Mouse (Mus musculus) lung, postnatal 0 days (tissue): ENCODE data around the gene Cep250. TPM values are rescaled to one million over a fixed set of nuclear protein-coding genes. Genes with fewer than 3 reads are reported as not detected.
"Not testable (repeated sequence)": the region's sequence is repeated elsewhere in the genome, so short reads cannot be mapped to it uniquely, and the experiment has no call there.

Source experiments
- ATAC-seq: fragments of 200-750 bp; cut with Nextera tagmentation; 2 replicates; pipeline ENCODE4 v1.8.0; 2017; ENCODE audit warnings: moderate library complexity
- DNase-seq: peaks from one replicate; pipeline ENCODE4 v3.0.0-alpha.2; 2016; ENCODE audit warnings: low spot score
- H3K27ac ChIP-seq: fragments of 300-500 bp; sonication (generic); 2 replicates; pipeline ENCODE4 v1.5.1; 2014; ENCODE audit warnings: antibody characterized with exemption, mild to moderate bottlenecking, low read length, mixed read lengths
- H3K27me3 ChIP-seq: fragments of 300-500 bp; sonication (generic); replicated peaks from 2 replicates; pipeline ENCODE4 v1.6.1; 2014; ENCODE audit warnings: low read length, mixed read lengths; ENCODE audit not compliant: insufficient read depth
- H3K36me3 ChIP-seq: fragments of 300-500 bp; sonication (generic); 2 replicates; pipeline ENCODE4 v1.6.1; 2014; ENCODE audit warnings: low read length, mixed read lengths; ENCODE audit not compliant: insufficient read depth
- H3K4me1 ChIP-seq: fragments of 300-500 bp; sonication (generic); 2 replicates; pipeline ENCODE4 v1.6.1; 2014; ENCODE audit warnings: antibody characterized with exemption, low read depth, low read length, mixed read lengths; ENCODE audit not compliant: insufficient read depth
- H3K4me2 ChIP-seq: fragments of 300-500 bp; sonication (generic); replicated peaks from 2 replicates; pipeline ENCODE4 v1.6.1; 2014; ENCODE audit warnings: low read depth, mild to moderate bottlenecking, low read length, moderate library complexity, mixed read lengths
- H3K4me3 ChIP-seq: fragments of 300-500 bp; sonication (generic); 2 replicates; pipeline ENCODE4 v1.5.1; 2014; ENCODE audit warnings: low read depth, low read length
- H3K9ac ChIP-seq: fragments of 300-500 bp; sonication (generic); replicated peaks from 2 replicates; pipeline ENCODE4 v1.6.1; 2014; ENCODE audit warnings: low read depth, mild to moderate bottlenecking
- H3K9me3 ChIP-seq: fragments of 300-500 bp; sonication (generic); 2 replicates; pipeline ENCODE4 v1.6.1; 2016; ENCODE audit warnings: low read length, mixed read lengths
- CTCF ChIP-seq: IDR thresholded peaks from 2 replicates; pipeline ENCODE4 v1.5.1; 2016; ENCODE audit warnings: antibody characterized with exemption, mild to moderate bottlenecking
- EP300 ChIP-seq: IDR thresholded peaks from 2 replicates; pipeline ENCODE4 v1.6.1; 2016; ENCODE audit warnings: antibody characterized with exemption, mild to moderate bottlenecking, control low read depth
- WGBS: fragments of 180-500 bp; shearing (Covaris S2); extraction: QIAGEN DNeasy Blood & Tissue Kit; methylation state at CpG from one replicate; pipeline ENCODE4 v1.1.7; 2014; 5-methylcytosine and 5-hydroxymethylcytosine counted together
- polyA plus RNA-seq: library from polyadenylated mRNA; unstranded; fragments of >200 nt; fragmentation: Nextera tagmentation; extraction: Ambion mirVana; gene quantifications from 2 replicates; pipeline ENCODE4 v1.2.1, GENCODE M21; 2015

The Cep250 gene
- polyA plus RNA-seq = 6.6 and 7.4 TPM in 2 replicates

DNA sequence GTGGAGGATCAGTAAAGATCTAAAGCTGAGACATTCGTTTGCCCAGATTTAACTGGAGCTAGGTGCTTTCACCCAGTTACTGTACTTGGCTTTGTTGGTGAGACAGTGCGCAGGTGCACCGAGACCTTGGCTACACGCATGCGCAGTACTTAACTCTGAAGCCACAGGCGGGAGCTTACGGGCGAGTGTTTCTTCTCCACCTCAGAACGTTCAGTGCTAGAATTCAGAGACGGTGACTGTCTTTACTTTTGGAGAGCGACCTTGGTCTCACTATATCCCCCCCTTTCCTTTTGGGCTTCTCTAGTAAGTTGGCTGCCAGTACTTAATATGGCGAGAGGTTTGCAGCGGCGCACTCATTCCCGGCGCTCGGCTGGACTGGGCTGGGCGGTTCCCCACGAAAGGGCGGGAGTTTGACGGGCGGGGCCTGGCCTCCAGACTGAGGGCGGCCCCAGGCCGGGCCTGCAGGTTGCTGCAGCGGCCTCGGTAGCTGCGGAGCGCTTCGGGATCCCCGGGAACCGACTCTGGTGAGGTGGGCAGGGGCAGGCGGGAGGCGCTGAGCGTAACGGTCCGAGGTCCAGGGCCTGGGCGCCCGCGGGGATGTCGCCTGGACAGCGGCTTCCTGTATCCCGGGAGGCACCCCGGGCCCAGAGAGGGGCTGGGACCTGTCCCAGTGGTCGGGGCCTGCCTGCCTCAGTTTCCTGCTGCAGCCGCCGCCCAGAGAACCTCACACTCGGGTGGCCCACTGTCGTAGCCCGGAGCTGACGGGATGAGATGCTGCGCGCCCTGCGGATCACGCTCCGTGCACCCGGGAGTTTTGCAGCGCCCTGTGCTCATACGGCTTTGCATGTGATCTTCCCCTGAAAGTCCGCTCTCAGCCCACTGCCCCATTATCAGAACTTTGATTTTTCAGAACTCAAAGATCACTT is at the start of gene Cep250:
Gene Cep250, plus strand, starts transcription at position 325 of the 926 bp plus-strand sequence.
- under 1% methylated on average over 59 of the region's 59 CpGs for WGBS

DNA sequence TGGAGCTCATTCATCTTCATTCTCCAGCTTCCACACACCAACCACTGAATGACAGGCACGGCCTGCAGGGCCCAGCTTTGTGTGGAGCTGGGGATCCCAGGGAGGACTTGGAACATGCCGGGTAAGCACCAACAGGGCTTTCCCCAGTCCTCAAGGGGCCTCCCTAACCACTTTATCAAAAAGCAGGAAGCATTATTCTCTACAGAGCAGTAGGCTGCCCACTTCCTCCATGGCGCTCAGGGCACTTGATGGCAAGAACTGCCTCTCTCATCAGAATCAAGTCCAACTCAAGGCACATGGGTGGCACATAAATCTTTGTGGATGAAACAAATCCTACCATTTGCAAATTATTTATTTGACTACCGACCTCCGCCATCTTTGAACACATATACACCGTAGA is 41.6 kb upstream of the Cep250 start:
- no peak overlapping the region for H3K9ac ChIP-seq
- ATAC-seq = no peak
- peaks cover 9% of the 10 kb centered on the region for H3K36me3 ChIP-seq
- H3K4me3 ChIP-seq = no peak overlapping the region
- H3K4me1 ChIP-seq = no peaks in the 10 kb centered on the region
- no peaks in the 10 kb centered on the region for H3K27me3 ChIP-seq
- DNase-seq = no peak
- H3K4me2 ChIP-seq = no peak overlapping the region
- TF ChIP-seq EP300 = no peak
- no peak for TF ChIP-seq CTCF
- no peaks in the 10 kb centered on the region for H3K9me3 ChIP-seq
- H3K27ac ChIP-seq = no peak overlapping the region
- 79% methylated on average over 6 of the region's 6 CpGs for WGBS

More for the DNA sequence above, at the start of gene Cep250:
- no peaks in the 10 kb centered on the region for H3K27me3 ChIP-seq
- peak within 1 kb of the TSS; percentile 75 for H3K9ac ChIP-seq
- H3K9me3 ChIP-seq = no peaks in the 10 kb centered on the region
- DNase-seq (peak; percentile 96), ATAC-seq (peak; percentile 99)
- no peak for TF ChIP-seq CTCF
- TF ChIP-seq EP300 = no peak
- H3K27ac ChIP-seq = peak within 1 kb of the TSS; percentile 83
- peak within 1 kb of the TSS; percentile 82 for H3K4me3 ChIP-seq
- H3K4me2 ChIP-seq = peak within 1 kb of the TSS; percentile 92
- no peaks in the 10 kb centered on the region for H3K36me3 ChIP-seq
- H3K4me1 ChIP-seq = no peaks in the 10 kb centered on the region

DNA sequence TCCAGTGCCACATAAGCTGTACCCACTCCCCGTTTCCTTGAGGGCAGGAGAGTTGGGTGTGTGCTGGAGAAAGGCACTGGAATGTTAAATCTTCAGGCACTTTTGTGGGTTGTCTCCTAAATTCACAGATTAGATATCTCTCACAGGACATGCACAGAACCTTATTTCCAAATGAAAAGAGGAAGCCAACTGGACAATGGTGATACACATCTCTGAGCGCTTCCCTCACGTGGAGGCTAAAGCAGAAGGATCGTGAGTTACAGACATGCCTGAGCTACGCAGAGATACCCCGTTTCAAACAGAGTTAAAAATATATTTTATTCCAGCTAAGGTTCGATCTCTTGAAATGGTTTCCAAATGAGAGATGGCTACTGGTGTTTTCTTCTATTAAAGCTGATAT is 33.1 kb upstream of the Cep250 start:
- ATAC-seq = no peak
- Histone ChIP-seq H3K9me3 (no peaks in the 10 kb centered on the region), H3K36me3 (0 out of 2 replicates have a peak, but pooled peaks cover 3% of the 10 kb centered on the region), H3K27ac (no peak overlapping the region), H3K27me3 (no peaks in the 10 kb centered on the region), H3K4me3 (no peak overlapping the region), H3K4me1 (no peaks in the 10 kb centered on the region), H3K4me2 (no peak overlapping the region), H3K9ac (no peak overlapping the region)
- no peak for TF ChIP-seq EP300
- no peak for TF ChIP-seq CTCF
- no peak for DNase-seq
- WGBS = 92% methylated on average over 7 of the region's 7 CpGs

DNA sequence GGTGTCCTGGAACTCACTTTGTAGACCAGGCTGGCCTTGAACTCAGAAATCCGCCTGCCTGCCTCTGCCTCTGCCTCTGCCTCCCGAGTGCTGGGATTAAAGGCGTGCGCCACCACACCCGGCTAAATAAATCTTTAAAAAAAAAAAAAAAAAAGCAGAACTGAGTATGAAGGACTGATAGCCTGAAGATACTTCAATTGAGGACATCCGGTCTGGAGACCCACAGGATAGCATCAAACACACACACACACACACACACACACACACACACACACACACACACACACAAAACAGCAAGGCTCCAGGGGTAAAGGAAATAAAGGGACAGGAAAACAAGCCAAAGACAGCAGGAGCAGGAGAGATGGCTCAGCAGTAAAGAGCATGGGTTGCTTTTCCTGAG is 31.0 kb upstream of the Cep250 start:
- H3K4me1 ChIP-seq, DNase-seq, ATAC-seq, H3K27me3 ChIP-seq, H3K9ac ChIP-seq, H3K27ac ChIP-seq, H3K36me3 ChIP-seq, H3K9me3 ChIP-seq, H3K4me2 ChIP-seq, H3K4me3 ChIP-seq: not testable (repeated sequence)
- 92% methylated on average over 6 of the region's 6 CpGs for WGBS

DNA sequence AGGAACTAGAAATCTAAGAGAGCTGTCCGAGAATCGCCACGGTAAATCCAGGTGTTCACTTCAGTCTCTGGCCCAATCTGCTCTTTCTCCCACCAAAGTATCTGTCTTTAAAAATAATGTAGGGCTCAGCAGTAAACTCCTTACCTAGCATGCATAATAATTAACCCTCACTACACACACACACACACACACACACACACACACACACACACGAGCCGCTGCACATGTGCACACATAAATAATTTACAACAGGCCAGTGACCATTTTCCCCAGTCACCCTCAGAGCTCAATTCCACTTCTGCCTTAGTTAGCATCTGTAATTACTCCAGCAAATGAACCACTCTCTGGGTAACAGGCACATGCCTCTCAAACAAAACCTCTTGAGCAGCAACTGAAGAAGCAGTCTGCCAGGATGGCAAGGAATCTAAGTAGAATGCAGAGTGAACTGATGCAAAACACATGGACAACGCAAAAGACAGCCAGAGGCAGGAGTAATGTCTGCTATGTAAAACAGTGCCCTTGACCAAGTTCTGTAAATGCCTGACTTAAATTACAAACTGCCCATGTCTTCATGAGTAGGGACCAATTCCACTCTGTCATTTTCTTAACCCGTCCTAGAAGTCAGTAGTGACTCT is 27.4 kb upstream of the Cep250 start:
- no peak overlapping the region for H3K9ac ChIP-seq
- DNase-seq (no peak), ATAC-seq (no peak)
- no peaks in the 10 kb centered on the region for H3K27me3 ChIP-seq
- H3K4me2 ChIP-seq = peak overlapping the region; percentile 71
- H3K27ac ChIP-seq = peak overlapping the region; percentile 72; the same call in 1 of the 2 replicates
- no peaks in the 10 kb centered on the region for H3K36me3 ChIP-seq
- H3K4me3 ChIP-seq = peak overlapping the region; percentile 60; the same call in 1 of the 2 replicates
- H3K4me1 ChIP-seq = peaks cover 9% of the 10 kb centered on the region
- no peaks in the 10 kb centered on the region for H3K9me3 ChIP-seq
- 66% methylated on average over 7 of the region's 7 CpGs for WGBS
- no peak for TF ChIP-seq CTCF
- TF ChIP-seq EP300 = no peak
